Mouse (Mus musculus): ENCODE data around the gene Crk. TPM values are rescaled to one million over a fixed set of nuclear protein-coding genes. Genes with fewer than 3 reads are reported as not detected.
"Not testable (repeated sequence)": the region's sequence is repeated elsewhere in the genome, so short reads cannot be mapped to it uniquely, and the experiment has no call there.

The Crk gene
- polyA plus RNA-seq, 1 experiment from 2014 or later, result 142 TPM

- Histone ChIP-seq H3K27me3 (no peaks in the 10 kb centered on the region), H3K4me3 (no peak overlapping the region), H3K27ac (no peak overlapping the region), H3K36me3 (peaks cover 64% of the 10 kb centered on the region), H3K9me3 (no peaks in the 10 kb centered on the region), H3K4me1 (no peaks in the 10 kb centered on the region), H3K4me2 (replicated peaks) (no peak overlapping the region), H3K9ac (no peak overlapping the region)
- no peak for ATAC-seq (ENCODE audit: insufficient number of reproducible peaks, insufficient read depth, low FRiP score, low TSS enrichment)
- WGBS, result 97% methylated on average over 5 of the region's 5 CpGs
Observed at GRCm38 (mm10) chr11:75693570-75693969, 14.5 kb downstream of the Crk start.

GRCm38 (mm10) chr11:75697464-75697863, 18.4 kb downstream of the Crk start:
- not testable (repeated sequence) for H3K4me3 ChIP-seq; H3K9me3 ChIP-seq; H3K9ac ChIP-seq; H3K27ac ChIP-seq; ATAC-seq (ENCODE audit: insufficient number of reproducible peaks, insufficient read depth, low FRiP score, low TSS enrichment); H3K27me3 ChIP-seq; H3K4me2 ChIP-seq (replicated peaks); H3K4me1 ChIP-seq
- H3K36me3 ChIP-seq, result peaks cover 71% of the 10 kb centered on the region
- WGBS, result 96% methylated on average over 3 of the region's 3 CpGs

- 95% methylated on average over 5 of the region's 5 CpGs for WGBS
Observed at GRCm38 (mm10) chr11:75700557-75700956, 21.5 kb downstream of the Crk start.

GRCm38 (mm10) chr11:75702761-75703160, 23.7 kb downstream of the Crk start:
- Histone ChIP-seq H3K9me3 (no peaks in the 10 kb centered on the region), H3K4me1 (no peaks in the 10 kb centered on the region), H3K9ac (no peak overlapping the region), H3K4me2 (replicated peaks) (no peak overlapping the region), H3K36me3 (peaks cover 74% of the 10 kb centered on the region), H3K27ac (no peak overlapping the region), H3K27me3 (no peaks in the 10 kb centered on the region), H3K4me3 (no peak overlapping the region)
- no peak for ATAC-seq (ENCODE audit: insufficient number of reproducible peaks, insufficient read depth, low FRiP score, low TSS enrichment)
- 94% methylated on average over 6 of the region's 6 CpGs for WGBS

More at GRCm38 (mm10) chr11:75700557-75700956, 21.5 kb downstream of the Crk start:
- Histone ChIP-seq H3K27ac (no peak overlapping the region), H3K27me3 (no peaks in the 10 kb centered on the region), H3K9ac (no peak overlapping the region), H3K36me3 (peaks cover 74% of the 10 kb centered on the region), H3K4me3 (no peak overlapping the region), H3K4me2 (replicated peaks) (no peak overlapping the region), H3K9me3 (no peaks in the 10 kb centered on the region), H3K4me1 (no peaks in the 10 kb centered on the region)
- no peak for ATAC-seq (ENCODE audit: insufficient number of reproducible peaks, insufficient read depth, low FRiP score, low TSS enrichment)

- no peak overlapping the region for H3K9ac ChIP-seq
- no peak for ATAC-seq (ENCODE audit: insufficient number of reproducible peaks, insufficient read depth, low FRiP score, low TSS enrichment)
- no peaks in the 10 kb centered on the region for H3K4me1 ChIP-seq
- peaks cover 64% of the 10 kb centered on the region for H3K36me3 ChIP-seq
- H3K4me2 ChIP-seq (replicated peaks), result no peak overlapping the region
- H3K9me3 ChIP-seq, result no peaks in the 10 kb centered on the region
- no peak overlapping the region for H3K4me3 ChIP-seq
- 100% methylated on average over 2 of the region's 2 CpGs for WGBS
- no peaks in the 10 kb centered on the region for H3K27me3 ChIP-seq
- H3K27ac ChIP-seq, result no peak overlapping the region
Observed at GRCm38 (mm10) chr11:75703748-75704147, 24.7 kb downstream of the Crk start.

- WGBS, result 80% methylated on average over 1 of the region's 1 CpGs
- no peak overlapping the region for H3K9ac ChIP-seq
- H3K9me3 ChIP-seq, result no peaks in the 10 kb centered on the region
- no peak overlapping the region for H3K4me2 ChIP-seq (replicated peaks)
- no peaks in the 10 kb centered on the region for H3K4me1 ChIP-seq
- H3K27me3 ChIP-seq, result no peaks in the 10 kb centered on the region
- no peak overlapping the region for H3K4me3 ChIP-seq
- H3K36me3 ChIP-seq, result no peaks in the 10 kb centered on the region
- no peak overlapping the region for H3K27ac ChIP-seq
- no peak for ATAC-seq (ENCODE audit: insufficient number of reproducible peaks, insufficient read depth, low FRiP score, low TSS enrichment)
Observed at GRCm38 (mm10) chr11:75713949-75714348, 34.9 kb downstream of the Crk start.

- Histone ChIP-seq H3K9me3 (no peaks in the 10 kb centered on the region), H3K9ac (no peak overlapping the region), H3K27me3 (no peaks in the 10 kb centered on the region), H3K4me2 (replicated peaks) (no peak overlapping the region), H3K4me3 (no peak overlapping the region), H3K27ac (no peak overlapping the region), H3K36me3 (no peaks in the 10 kb centered on the region), H3K4me1 (no peaks in the 10 kb centered on the region)
- no peak for ATAC-seq (ENCODE audit: insufficient number of reproducible peaks, insufficient read depth, low FRiP score, low TSS enrichment)
- 19% methylated on average over 12 of the region's 12 CpGs for WGBS
Observed at GRCm38 (mm10) chr11:75715556-75715955, 36.5 kb downstream of the Crk start.

GRCm38 (mm10) chr11:75716661-75717325, 37.7 kb downstream of the Crk start:
- no peak overlapping the region for H3K4me3 ChIP-seq
- no peaks in the 10 kb centered on the region for H3K36me3 ChIP-seq
- H3K27ac ChIP-seq, result no peak overlapping the region
- 0 out of 2 replicates have a peak, but pooled peaks cover 4% of the 10 kb centered on the region for H3K9me3 ChIP-seq
- H3K9ac ChIP-seq, result no peak overlapping the region
- H3K27me3 ChIP-seq, result no peaks in the 10 kb centered on the region
- WGBS, result 85% methylated on average over 8 of the region's 8 CpGs
- no peak overlapping the region for H3K4me2 ChIP-seq (replicated peaks)
- no peaks in the 10 kb centered on the region for H3K4me1 ChIP-seq
- ATAC-seq (ENCODE audit: insufficient number of reproducible peaks, insufficient read depth, low FRiP score, low TSS enrichment), result no peak

GRCm38 (mm10) chr11:75722339-75722738, 43.3 kb downstream of the Crk start:
- WGBS, result 52% methylated on average over 4 of the region's 4 CpGs
- ATAC-seq (ENCODE audit: insufficient number of reproducible peaks, insufficient read depth, low FRiP score, low TSS enrichment), result no peak
- H3K27me3 ChIP-seq, result no peaks in the 10 kb centered on the region
- no peak overlapping the region for H3K9ac ChIP-seq
- no peak overlapping the region for H3K27ac ChIP-seq
- 0 out of 2 replicates have a peak, but pooled peaks cover 4% of the 10 kb centered on the region for H3K9me3 ChIP-seq
- H3K4me1 ChIP-seq, result no peaks in the 10 kb centered on the region
- no peak overlapping the region for H3K4me2 ChIP-seq (replicated peaks)
- H3K4me3 ChIP-seq, result no peak overlapping the region
- H3K36me3 ChIP-seq, result no peaks in the 10 kb centered on the region

- no peak overlapping the region for H3K4me3 ChIP-seq
- no peaks in the 10 kb centered on the region for H3K9me3 ChIP-seq
- H3K27ac ChIP-seq, result no peak overlapping the region
- H3K9ac ChIP-seq, result no peak overlapping the region
- H3K27me3 ChIP-seq, result no peaks in the 10 kb centered on the region
- H3K4me1 ChIP-seq, result no peaks in the 10 kb centered on the region; the same call in 1 of the 2 replicates
- 67% methylated on average over 2 of the region's 2 CpGs for WGBS
- no peaks in the 10 kb centered on the region for H3K36me3 ChIP-seq
- no peak for ATAC-seq (ENCODE audit: insufficient number of reproducible peaks, insufficient read depth, low FRiP score, low TSS enrichment)
- H3K4me2 ChIP-seq (replicated peaks), result no peak overlapping the region
Observed at GRCm38 (mm10) chr11:75727168-75727567, 48.1 kb downstream of the Crk start.

- not testable (repeated sequence) for H3K27ac ChIP-seq; H3K27me3 ChIP-seq; H3K36me3 ChIP-seq; H3K4me2 ChIP-seq (replicated peaks); H3K4me3 ChIP-seq; ATAC-seq (ENCODE audit: insufficient number of reproducible peaks, insufficient read depth, low FRiP score, low TSS enrichment); H3K4me1 ChIP-seq; H3K9me3 ChIP-seq; H3K9ac ChIP-seq
- 92% methylated on average over 6 of the region's 6 CpGs for WGBS
Observed at GRCm38 (mm10) chr11:75727659-75728058, 48.6 kb downstream of the Crk start.

- Histone ChIP-seq H3K4me3 (peak within 1 kb of the TSS; percentile 93), H3K4me2 (replicated peaks) (peak within 1 kb of the TSS; percentile 63), H3K27ac (peak within 1 kb of the TSS; percentile 98), H3K36me3 (no peaks in the 10 kb centered on the region), H3K27me3 (no peaks in the 10 kb centered on the region), H3K9ac (peak within 1 kb of the TSS; percentile 96), H3K4me1 (peaks cover 21% of the 10 kb centered on the region), H3K9me3 (no peaks in the 10 kb centered on the region)
- under 1% methylated on average over 75 of the region's 76 CpGs for WGBS
- ATAC-seq (ENCODE audit: insufficient number of reproducible peaks, insufficient read depth, low FRiP score, low TSS enrichment), result peak; percentile 92
Observed at GRCm38 (mm10) chr11:75732434-75733226, 53.6 kb downstream of the Crk start, which contains the start of gene Ywhae. Gene Ywhae, plus strand, starts transcription at chr11:75732869.
